Mouse (Mus musculus) kidney, postnatal 10 days (tissue): ENCODE results near the gene Frat2.

Source experiments
- DNase-seq: peaks from one replicate; pipeline ENCODE4 v3.0.0; 2021; ENCODE audit warnings: mixed read lengths

The Frat2 gene

DNA sequence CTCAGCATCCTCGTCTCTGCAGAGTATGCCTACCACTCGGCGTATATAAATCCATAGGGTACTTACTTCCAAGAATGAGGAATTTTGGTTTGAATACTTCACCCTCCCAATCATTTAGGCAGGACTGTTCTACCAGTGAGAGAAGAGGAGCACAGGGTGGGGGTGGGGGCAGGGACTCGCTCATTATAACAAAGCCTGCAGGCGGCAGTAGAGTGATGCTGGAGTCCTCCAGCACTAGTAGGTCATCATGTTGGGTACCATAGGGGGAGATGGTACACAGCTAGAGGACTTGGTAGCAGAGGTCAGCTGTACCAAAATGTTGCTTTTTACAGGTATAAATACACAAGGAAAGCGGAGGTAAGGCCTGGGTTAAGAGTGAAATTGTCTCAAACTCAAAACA is 3.6 kb downstream of the Frat2 start:
- no peak for DNase-seq

DNA sequence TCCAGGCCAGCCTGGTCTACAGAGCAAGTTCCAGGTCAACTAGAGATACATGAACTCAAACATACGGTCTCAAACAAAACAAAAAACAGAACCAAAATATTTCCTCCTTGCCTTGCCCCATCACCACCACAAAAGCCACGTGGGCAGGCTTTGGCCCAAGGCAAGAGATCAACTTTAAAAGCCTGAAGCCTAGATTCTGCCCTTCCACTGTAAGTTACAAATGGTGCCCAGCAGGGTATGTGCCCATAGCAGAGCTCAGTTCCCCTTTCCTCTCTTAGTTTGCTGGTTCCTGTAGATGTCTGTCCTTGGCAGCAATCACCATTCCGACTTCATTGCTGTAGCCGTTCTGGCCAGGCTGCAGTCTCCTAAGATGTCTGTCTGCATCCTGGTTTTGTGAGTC is 5.2 kb downstream of the Frat2 start:
- no peak for DNase-seq

DNA sequence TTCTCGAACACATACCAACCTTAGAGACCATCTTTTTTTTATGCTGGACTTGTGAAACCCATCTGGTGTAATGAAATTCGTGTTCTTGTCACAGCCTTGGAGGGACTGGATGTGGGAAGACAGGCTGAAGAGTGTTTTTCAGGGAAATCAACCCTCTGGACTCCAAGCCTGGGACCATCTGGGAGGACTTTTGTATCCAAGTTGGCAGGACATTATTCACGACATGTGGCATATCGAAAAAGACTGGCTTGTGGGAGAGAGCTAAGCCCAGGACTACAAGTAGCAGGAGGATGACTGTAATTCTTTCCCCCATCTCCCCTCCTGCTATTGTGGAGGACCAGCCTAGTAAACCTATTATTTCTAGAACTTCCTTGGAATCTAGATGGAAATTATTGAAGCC is 5.7 kb downstream of the Frat2 start:
- DNase-seq = no peak

- no peak for DNase-seq
Measured at GRCm38 (mm10) chr19:41841105-41841750, 6.7 kb downstream of the Frat2 start.

GRCm38 (mm10) chr19:41839685-41840084 is 8.2 kb downstream of the Frat2 start:
- DNase-seq = no peak

GRCm38 (mm10) chr19:41838808-41839207 is 9.1 kb downstream of the Frat2 start:
- DNase-seq = no peak

DNA sequence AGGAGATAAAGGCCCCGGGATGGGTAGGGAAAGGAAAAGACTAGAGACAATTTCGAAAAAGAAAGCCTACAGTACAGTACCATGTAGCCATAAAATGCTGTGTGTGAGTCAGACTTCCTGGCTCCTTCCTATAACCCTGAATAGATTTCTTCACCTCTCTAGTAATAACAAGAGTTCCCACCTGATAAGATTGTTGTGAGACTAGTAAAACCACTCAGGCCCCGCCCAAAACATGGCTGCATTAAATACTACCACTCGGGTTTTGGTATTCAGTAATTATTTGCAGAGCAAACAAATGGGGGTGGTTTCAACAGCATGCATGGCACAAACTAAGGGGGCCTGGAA is 10.0 kb downstream of the Frat2 start:
- no peak for DNase-seq

GRCm38 (mm10) chr19:41837194-41837916 is 10.6 kb downstream of the Frat2 start:
- no peak for DNase-seq

DNA sequence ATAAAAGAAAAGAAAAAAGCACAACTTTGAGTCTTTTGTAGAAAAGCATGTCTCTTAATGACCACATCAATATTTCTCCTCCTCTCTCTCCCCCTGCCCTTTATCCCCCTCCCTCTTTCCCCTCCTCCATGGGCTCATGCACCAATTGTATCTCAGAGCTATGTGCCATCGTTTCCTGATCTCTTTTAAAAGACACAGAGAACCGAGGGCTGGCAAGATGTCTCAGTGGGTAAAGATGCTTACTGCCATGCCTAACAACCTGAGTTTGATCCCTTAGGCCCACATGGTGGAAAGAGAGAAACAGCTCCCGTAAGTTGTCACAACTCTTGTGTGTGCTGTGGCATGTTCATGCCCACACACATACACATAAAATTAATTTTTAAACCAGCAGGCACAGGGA is 11.2 kb downstream of the Frat2 start:
- no peak for DNase-seq

- peak; percentile 20 for DNase-seq
Measured at GRCm38 (mm10) chr19:41835816-41836215, 12.1 kb downstream of the Frat2 start.

- no peak for DNase-seq
Measured at GRCm38 (mm10) chr19:41835407-41835806, 12.5 kb downstream of the Frat2 start.

GRCm38 (mm10) chr19:41832501-41833201 is 15.3 kb downstream of the Frat2 start:
- no peak for DNase-seq

DNA sequence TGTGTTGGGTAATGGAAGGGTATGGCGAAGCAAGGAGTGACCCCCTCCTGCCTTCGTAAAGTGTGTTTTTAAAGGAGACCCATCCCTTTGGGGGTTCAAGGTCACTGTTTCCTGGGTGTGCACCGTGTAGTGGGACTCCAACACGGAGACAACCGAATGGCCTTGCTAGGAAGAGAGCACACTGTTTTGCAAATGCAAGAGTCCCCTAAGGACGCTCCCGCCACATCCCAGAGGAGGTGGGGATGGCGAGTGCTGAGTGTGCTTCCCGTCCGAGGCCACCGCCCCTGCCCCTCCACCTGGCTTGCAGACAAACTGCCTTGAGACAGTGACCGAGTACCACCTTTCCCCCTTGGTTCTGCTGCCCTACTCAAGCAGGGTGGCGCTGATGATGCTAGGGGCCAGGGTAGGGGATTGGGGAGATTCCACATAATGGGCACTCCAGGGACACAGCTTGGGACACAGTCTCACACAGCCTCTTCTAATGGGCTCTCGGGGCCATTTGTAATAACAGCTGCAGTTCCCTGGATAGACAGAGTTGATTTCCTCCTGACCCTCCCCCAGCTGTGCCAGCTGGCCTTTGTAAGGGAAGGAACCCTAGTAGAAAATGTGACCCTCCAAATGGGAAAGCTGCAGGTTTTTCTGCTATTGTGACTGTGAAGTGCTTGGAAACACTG is 16.1 kb downstream of the Frat2 start:
- no peak for DNase-seq

- DNase-seq = peak; percentile 49
Measured at GRCm38 (mm10) chr19:41831101-41831570, 16.8 kb downstream of the Frat2 start.

- DNase-seq = peak; percentile 86
Measured at GRCm38 (mm10) chr19:41830106-41831031, 17.6 kb downstream of the Frat2 start.

DNA sequence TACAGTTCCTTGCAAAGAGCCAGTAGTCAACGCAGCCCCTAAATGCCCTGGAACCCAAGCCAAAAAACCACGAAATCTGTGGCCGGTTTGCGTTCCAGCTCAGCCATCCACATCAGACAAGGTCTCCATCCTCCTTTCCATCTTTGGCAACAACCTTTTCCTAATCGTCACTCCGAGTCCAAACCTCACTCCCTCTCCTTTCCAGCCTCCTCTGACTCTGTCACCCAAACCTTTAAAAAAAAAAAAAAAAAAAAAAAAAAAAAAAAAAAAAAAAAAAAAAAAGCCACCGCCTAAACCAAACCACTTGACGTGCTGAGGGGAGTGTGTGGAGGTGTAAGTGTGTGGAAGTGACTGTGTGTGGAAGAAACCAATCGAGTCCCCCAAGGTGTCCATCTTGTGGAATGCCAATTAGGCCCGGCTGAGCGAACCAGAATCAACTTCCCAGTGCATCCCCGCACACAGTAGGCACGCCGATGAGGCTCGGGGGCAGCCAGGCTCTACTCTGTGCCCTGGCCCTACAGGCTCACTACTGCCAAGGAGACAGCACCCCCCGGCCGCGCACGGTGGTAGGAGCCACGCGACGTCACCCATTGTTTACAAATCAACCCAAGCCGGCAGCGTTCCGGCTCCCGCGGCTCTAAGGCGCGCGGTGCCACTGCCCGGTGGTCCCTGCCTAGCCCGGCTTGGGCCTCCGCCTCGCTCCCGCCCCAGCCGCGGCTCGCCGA is 18.4 kb downstream of the Frat2 start, which contains the start of gene Frat1:
Frat1 (plus strand) TSS at position 590 of the 725 bp plus-strand sequence.
- peak; percentile 90 for DNase-seq

- DNase-seq = no peak
Measured at GRCm38 (mm10) chr19:41828941-41829340, 19.0 kb downstream of the Frat2 start.

GRCm38 (mm10) chr19:41826529-41826928 is 21.4 kb downstream of the Frat2 start:
- no peak for DNase-seq

DNA sequence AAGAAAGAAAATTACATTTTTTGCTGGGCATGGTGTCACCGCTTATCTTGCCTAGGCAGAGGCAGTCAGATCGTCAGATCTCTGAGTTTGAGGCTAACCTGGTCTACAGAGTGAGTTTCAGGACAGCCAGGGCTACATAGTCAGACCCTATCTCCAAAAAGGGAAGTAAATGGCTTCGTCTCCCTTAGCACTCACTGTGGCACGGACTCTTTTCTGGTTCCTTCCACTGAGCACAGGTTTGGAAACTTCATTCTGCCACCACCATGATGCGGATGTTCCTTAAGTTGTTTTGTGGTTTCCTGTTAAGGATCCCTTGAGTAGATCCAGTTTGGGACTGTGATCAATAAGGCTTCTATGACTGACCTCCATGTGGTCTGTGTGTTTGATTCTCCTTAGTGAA is 23.0 kb downstream of the Frat2 start:
- DNase-seq = no peak

- no peak for DNase-seq
Measured at GRCm38 (mm10) chr19:41822589-41822988, 25.3 kb downstream of the Frat2 start.

GRCm38 (mm10) chr19:41821436-41821835 is 26.5 kb downstream of the Frat2 start:
- no peak for DNase-seq
